Mouse (Mus musculus) ES-E14 (cell line): Measurements from ENCODE around the gene Cacna1h. TPM values are rescaled to one million over a fixed set of nuclear protein-coding genes. Genes with fewer than 3 reads are reported as not detected.

Source experiments
- DNase-seq: peaks from one replicate; pipeline ENCODE4 v3.0.0-alpha.2; 2013; ENCODE audit warnings: low read depth, low spot score
- H3K27ac ChIP-seq: 2 replicates; pipeline ENCODE4 v1.5.1; 2012; ENCODE audit warnings: low read depth, mild to moderate bottlenecking, low read length, moderate library complexity, mixed read lengths; ENCODE audit not compliant: poor library complexity, insufficient read depth, severe bottlenecking
- H3K36me3 ChIP-seq: 2 replicates; pipeline ENCODE4 v1.6.1; 2012; ENCODE audit warnings: mild to moderate bottlenecking, low read length, moderate library complexity, mixed read lengths; ENCODE audit not compliant: control insufficient read depth, poor library complexity, insufficient read depth, severe bottlenecking
- H3K4me1 ChIP-seq, 2 experiments: fragments of 150-350 bp in 1 of 2; sonication (generic) in 1 of 2; 2 replicates each; pipeline ENCODE4 v1.6.1; 2012; ENCODE audit warnings: low read length in 2 of 2, mild to moderate bottlenecking in 1 of 2, mixed read lengths in 1 of 2; ENCODE audit not compliant: control insufficient read depth in 2 of 2, insufficient read depth in 2 of 2, poor library complexity in 1 of 2
- H3K4me3 ChIP-seq, 2 experiments: fragments of 150-350 bp in 1 of 2; sonication (generic) in 1 of 2; 2 replicates each; pipeline ENCODE4 v1.5.1; 2012; ENCODE audit warnings: low read length in 2 of 2, low read depth in 1 of 2, mild to moderate bottlenecking in 1 of 2, mixed read lengths in 1 of 2; ENCODE audit not compliant: insufficient read depth in 1 of 2, poor library complexity in 1 of 2, severe bottlenecking in 1 of 2
- H3K9ac ChIP-seq: 2 replicates; pipeline ENCODE4 v1.6.1; 2012; ENCODE audit warnings: low read depth, mild to moderate bottlenecking, low read length, mixed read lengths; ENCODE audit not compliant: poor library complexity, insufficient read depth, severe bottlenecking
- H3K9me3 ChIP-seq: fragments of 150-350 bp; sonication (generic); 2 replicates; pipeline ENCODE4 v1.6.1; 2012; ENCODE audit warnings: low read depth, mild to moderate bottlenecking, low read length; ENCODE audit not compliant: control insufficient read depth, insufficient read depth
- CHD2 ChIP-seq: IDR thresholded peaks from 2 replicates; pipeline ENCODE4 v1.6.1; 2014; ENCODE audit warnings: mild to moderate bottlenecking, low read depth, low read length, inconsistent platforms
- HCFC1 ChIP-seq: IDR thresholded peaks from 2 replicates; pipeline ENCODE4 v1.6.1; 2012; ENCODE audit warnings: low read length, inconsistent platforms, borderline replicate concordance; ENCODE audit not compliant: insufficient read depth
- MAFK ChIP-seq: IDR thresholded peaks from 2 replicates; pipeline ENCODE4 v1.6.1; 2014; ENCODE audit warnings: mild to moderate bottlenecking, low read depth, low read length, inconsistent platforms; ENCODE audit not compliant: insufficient read depth
- ZC3H11A ChIP-seq: IDR thresholded peaks from 2 replicates; pipeline ENCODE4 v1.6.1; 2012; ENCODE audit warnings: low read depth, mild to moderate bottlenecking, inconsistent platforms, low read length, borderline replicate concordance
- ZNF384 ChIP-seq: IDR thresholded peaks from 2 replicates; pipeline ENCODE4 v1.6.1; 2012; ENCODE audit warnings: low read depth, low read length, inconsistent platforms
- in situ Hi-C, 2 experiments: fragments of 600-800 bp; cut with MboI; formaldehyde crosslinking; loops; one replicate each; pipeline ENCODE4 v1.15.1; 2025; ENCODE audit warnings: low sequenced_read_pairs in 2 of 2, inconsistent platforms in 1 of 2; ENCODE audit not compliant: unreplicated experiment in 2 of 2
- total RNA-seq: library from RNA; depleted of rRNA; stranded (reverse); fragments of 300-350 nt; gene quantifications from 2 replicates; pipeline ENCODE4 v1.2.3, GENCODE M21; 2012

Cacna1h gene
- total RNA-seq, 1 experiment = 2.1 TPM

GRCm38 (mm10) chr17:25452246-25452965, 18.8 kb upstream of the Cacna1h start:
- no peak overlapping the region for H3K4me3 ChIP-seq
- in situ Hi-C loops = no loop called here
- peaks cover 0 to 5% of the 10 kb centered on the region in 2 experiments; a peak in 1 of 4 replicates for H3K4me1 ChIP-seq
- no peak overlapping the region for H3K27ac ChIP-seq
- no peaks in the 10 kb centered on the region for H3K9me3 ChIP-seq
- DNase-seq = no peak
- no peak for TF ChIP-seq MAFK
- no peak for TF ChIP-seq ZC3H11A
- no peak for TF ChIP-seq HCFC1
- no peak for TF ChIP-seq CHD2
- no peak overlapping the region for H3K9ac ChIP-seq
- H3K36me3 ChIP-seq = no peaks in the 10 kb centered on the region

GRCm38 (mm10) chr17:25450329-25450728, 16.7 kb upstream of the Cacna1h start:
- H3K36me3 ChIP-seq = no peaks in the 10 kb centered on the region
- no peaks in the 10 kb centered on the region for H3K9me3 ChIP-seq
- H3K4me1 ChIP-seq = peaks cover 0 to 5% of the 10 kb centered on the region in 2 experiments; a peak in 1 of 4 replicates
- in situ Hi-C loops = no loop called here
- DNase-seq = no peak
- H3K9ac ChIP-seq = no peak overlapping the region
- no peak overlapping the region for H3K4me3 ChIP-seq
- TF ChIP-seq ZNF384 = no peak
- no peak overlapping the region for H3K27ac ChIP-seq

- in situ Hi-C loops = no loop called here
- Histone ChIP-seq H3K4me1 (no peaks in the 10 kb centered on the region), H3K4me3 (no peak overlapping the region)
These were observed 14.3 kb upstream of the Cacna1h start for GRCm38 (mm10) chr17:25447865-25448264.

GRCm38 (mm10) chr17:25445841-25446240, 12.3 kb upstream of the Cacna1h start:
- in situ Hi-C loops = no loop called here
- Histone ChIP-seq H3K27ac (no peak overlapping the region), H3K9ac (no peak overlapping the region), H3K9me3 (no peaks in the 10 kb centered on the region), H3K4me3 (no peak overlapping the region), H3K4me1 (no peaks in the 10 kb centered on the region), H3K36me3 (no peaks in the 10 kb centered on the region)
- TF ChIP-seq HCFC1 = no peak
- TF ChIP-seq ZNF384 = no peak
- TF ChIP-seq CHD2 = no peak
- no peak for TF ChIP-seq MAFK
- no peak for TF ChIP-seq ZC3H11A
- no peak for DNase-seq

More at GRCm38 (mm10) chr17:25447865-25448264, 14.3 kb upstream of the Cacna1h start:
- TF ChIP-seq ZC3H11A (no peak), ZNF384 (no peak), CHD2 (no peak), HCFC1 (no peak), MAFK (no peak)
- Histone ChIP-seq H3K36me3 (no peaks in the 10 kb centered on the region), H3K9me3 (no peaks in the 10 kb centered on the region), H3K9ac (no peak overlapping the region), H3K27ac (no peak overlapping the region)
- no peak for DNase-seq

GRCm38 (mm10) chr17:25445074-25445473, 11.5 kb upstream of the Cacna1h start:
- DNase-seq = no peak
- in situ Hi-C loops = no loop called here
- no peak overlapping the region for H3K27ac ChIP-seq
- H3K9me3 ChIP-seq = no peaks in the 10 kb centered on the region
- no peak overlapping the region for H3K4me3 ChIP-seq
- TF ChIP-seq CHD2 (no peak), ZC3H11A (no peak), HCFC1 (no peak), ZNF384 (no peak), MAFK (no peak)
- H3K9ac ChIP-seq = no peak overlapping the region
- H3K36me3 ChIP-seq = no peaks in the 10 kb centered on the region
- H3K4me1 ChIP-seq = no peaks in the 10 kb centered on the region
